Mouse (Mus musculus) gastrocnemius, adult 8-10 months (tissue): ENCODE measurements at regions not wholly inside any gene's neighbourhood (a gene's known extent, or its start where the extent isn't known, plus 50 kb on each side); places are given as distances from the start of the nearest gene placed in this dataset.

Source experiments
- DNase-seq, 2 experiments: peaks; one replicate each; pipeline ENCODE4 v3.0.0; 2022; ENCODE audit warnings: low spot score in 2 of 2

- no peak for DNase-seq
Observed at GRCm38 (mm10) chr10:9569277-9569676, 105.7 kb downstream of the Samd5 start.

DNA sequence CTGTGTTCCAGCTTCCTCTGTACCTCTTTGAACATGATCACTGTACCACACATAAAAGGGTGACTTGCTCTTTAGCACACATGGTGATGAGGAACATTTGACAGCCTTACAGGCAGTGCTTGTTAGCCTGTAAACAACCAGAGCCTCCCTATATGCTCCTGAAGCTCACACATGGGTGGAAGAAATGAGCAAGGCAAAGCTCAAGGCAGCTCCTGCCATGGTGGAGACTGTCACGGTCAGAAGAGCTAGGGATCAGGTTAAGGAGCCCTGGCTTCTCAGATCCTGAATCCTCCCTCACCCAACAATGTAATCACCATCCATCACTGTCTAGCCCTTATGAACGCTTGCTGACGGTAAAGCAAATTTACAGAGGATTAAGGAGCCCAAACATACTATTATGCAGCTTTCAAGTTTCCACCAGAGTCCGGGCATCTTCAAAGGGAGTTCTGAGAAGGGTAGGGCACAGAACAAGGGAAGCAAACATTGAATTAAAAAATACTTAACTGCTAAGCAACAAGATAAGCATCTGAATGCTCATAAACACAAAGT lies 117.4 kb downstream of the Samd5 start:
- no peak for DNase-seq

- no peak for DNase-seq
Observed at GRCm38 (mm10) chr10:9557092-9557491, 117.9 kb downstream of the Samd5 start.

DNA sequence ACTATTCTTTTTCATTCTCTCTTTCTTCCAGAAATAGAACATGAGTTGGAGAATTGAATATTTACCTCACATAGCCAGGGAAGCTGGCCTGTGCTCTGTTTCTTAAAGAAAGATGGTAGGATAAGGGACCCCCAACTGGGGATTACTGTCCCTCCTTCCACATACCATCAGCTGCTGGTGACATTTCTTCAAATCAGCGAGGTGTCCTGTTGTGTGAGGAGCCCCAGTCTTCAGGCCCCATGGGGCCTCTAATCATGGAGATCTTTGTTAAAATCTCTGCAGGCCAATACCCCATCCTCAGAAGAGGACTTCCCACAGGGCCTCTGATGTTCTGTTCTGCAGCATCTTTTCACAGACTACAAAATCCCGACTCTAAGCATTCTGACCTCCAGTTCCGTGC lies 121.1 kb downstream of the Samd5 start:
- no peak for DNase-seq

DNA sequence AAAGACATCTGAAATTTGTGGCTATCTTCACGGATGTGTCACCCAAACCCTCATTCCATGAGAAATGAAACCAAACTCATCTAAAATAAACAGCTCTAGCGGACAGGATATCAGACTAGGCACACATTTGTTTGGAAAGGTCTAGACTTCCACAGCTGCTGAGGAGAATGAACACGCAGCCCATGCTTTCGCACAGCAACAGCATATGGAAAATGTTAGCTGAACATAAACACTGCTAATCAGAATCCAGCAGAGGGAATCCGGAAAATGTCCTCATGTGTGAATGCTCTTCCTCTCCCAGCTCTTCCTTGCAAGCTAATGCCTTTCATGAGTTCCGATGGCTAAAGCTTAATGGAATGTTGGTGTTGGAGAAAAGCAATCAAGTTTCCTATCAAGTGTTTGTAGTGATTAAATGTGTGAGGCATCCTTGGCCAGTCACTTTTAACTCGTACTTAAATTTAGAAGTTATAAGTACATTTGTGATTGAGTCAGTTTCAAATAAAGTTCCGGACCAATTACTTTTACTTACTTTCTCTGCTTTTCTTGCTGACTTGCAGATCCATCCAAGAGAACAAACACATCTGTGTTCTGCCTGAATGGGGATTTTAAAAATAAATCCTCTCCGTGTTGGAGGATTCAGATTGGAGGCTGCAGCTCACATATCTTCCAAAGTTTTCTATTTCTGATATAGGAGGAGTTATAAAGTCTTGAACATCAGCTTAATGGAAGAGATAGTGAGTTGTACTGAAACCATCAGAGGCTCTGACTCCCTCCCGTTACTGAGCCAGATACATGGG lies 124.9 kb downstream of the Samd5 start:
- no peak for DNase-seq

DNA sequence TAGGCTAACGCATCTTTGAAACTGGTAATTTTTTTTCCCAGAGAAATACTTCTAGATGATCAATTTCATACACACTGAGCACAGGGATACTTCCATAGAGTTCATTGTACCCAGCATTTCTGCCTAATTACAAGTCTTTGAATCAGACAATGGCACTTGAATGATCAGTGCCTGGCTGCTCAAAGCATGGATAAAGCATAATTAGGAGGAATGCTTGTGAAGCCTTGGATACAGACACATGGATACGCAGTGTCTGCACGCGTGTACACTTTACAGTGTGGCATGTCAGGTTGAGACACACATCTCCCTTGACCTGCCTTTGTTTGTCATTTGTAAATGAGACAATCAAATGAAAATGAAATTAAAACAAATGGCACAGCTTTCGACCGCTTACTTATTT lies 129.2 kb downstream of the Samd5 start:
- no peak for DNase-seq

DNA sequence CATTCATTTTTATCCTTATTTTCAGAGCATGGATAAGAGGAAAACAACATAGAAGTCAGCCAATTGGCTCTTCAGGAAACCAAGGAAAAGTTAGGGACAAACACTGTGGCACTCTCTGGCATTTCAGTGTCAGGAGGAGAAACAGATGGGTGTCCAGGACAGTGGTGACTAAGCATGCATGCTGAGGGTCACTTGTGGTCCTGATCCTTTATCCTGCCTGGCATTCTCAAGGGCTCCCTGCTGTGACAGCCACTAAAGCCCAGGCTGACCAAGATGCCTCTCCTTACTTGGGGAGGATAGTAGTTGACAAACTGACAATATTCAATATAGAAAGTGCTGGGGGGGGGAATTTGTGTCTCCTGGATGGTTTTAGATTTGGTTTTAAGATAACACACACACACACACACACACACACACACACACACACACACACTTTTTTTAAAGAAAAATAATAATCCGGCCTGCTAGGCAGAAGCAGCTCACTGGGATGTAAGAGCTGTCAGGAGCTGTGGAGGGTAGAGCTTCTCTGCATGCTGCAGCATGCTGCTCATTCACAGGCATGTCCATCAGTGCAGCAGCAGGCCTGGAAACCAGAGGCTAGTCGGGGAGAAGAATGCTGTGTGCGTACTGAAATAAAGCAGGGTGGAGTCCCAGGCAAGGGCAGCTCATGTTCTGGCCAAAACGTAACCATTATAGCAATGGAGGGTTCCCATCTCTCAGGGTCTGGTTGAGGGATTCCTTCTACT lies 130.8 kb downstream of the Samd5 start:
- no peak for DNase-seq

DNA sequence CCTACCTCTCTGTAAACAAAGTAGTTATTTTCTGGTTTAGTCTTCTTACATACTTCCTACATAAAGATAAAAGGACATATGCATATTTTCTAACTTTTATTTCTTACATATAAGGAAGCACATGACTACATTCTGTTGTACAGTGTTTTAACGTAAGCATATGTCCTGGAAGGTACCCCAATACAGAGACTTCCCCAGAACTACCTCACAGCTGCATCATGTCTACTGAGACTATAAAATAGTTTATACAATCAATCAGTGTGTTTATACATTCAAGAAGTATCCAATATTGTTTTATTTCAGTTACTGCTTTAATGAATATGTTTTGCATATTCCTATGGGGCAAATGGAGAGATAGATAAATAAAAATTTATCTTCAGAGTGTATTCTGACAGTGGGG lies 133.4 kb downstream of the Samd5 start:
- no peak for DNase-seq

DNA sequence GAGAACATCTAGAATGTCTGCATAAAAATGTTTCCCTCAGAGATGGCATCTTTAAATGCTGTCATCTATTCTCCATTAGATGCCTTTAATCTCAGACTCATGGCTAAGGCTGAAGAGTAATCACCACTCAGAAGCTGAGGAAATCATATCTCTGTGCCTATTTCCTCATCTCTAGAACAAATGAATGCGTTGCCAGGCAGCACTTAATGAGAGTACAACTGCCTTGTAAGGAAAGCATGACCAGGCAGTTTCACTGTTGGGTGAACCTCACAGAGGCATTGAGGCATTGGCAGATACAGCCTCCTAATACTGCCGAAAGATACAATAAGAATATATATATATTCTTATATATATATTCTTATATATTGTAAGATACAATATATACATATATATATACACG lies 137.3 kb downstream of the Samd5 start:
- no peak for DNase-seq

DNA sequence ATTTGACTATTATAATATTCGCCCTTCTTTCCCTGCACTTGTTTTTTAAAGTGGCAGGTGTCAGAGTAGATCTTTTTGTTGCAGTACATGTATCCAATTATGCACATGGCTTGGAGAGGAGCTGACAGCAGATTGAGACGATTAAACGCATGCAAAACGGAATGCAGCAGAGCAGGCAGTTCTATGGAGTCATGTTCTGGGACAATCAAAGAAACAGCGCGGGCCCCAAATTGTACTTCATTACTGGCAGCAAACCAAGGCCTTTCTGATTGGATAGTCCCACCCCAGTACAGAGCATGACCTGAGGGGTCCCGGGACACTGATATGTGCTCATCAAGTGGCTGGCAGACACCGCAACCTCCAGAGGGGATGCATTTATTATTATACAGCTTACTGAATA lies 140.5 kb downstream of the Samd5 start:
- DNase-seq, result no peak

DNA sequence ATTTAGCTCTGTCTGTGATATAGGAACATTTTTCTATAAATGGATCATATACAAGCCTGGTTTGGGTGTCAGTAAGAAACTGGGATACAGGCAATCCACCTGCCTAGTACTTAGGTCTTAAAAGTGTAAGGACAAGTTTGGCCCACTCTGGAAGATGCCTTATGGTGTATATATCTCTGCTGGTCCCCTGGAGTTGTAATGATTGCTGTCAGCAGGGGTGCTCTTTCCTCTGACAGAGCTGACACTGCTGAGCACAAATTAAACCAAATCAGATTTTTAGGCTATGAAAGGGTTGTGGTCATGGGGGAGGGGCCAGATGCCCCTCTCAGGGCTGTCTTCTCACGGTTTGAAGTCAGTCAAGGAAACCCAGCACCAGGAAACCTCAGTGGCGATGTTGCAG lies 141.7 kb downstream of the Samd5 start:
- no peak for DNase-seq

DNA sequence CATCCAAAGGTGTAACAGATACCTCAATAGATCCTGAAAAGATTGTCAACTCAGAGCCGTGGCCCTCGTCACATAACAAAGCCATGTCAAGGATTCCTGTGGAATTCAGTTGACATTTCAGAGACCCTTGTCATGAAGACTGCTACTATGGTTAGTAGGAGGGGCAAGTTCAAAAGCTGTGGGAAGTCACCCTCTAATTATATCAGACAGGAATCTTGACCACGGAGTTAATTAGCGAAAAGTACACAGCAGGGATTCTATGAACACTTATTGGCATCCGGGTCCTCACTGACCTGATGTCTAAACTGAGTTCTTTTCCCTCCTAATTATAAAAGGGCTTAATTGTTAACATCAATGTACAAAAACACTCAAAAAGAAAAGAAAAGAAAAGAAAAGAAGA lies 143.1 kb downstream of the Samd5 start:
- no peak for DNase-seq

DNA sequence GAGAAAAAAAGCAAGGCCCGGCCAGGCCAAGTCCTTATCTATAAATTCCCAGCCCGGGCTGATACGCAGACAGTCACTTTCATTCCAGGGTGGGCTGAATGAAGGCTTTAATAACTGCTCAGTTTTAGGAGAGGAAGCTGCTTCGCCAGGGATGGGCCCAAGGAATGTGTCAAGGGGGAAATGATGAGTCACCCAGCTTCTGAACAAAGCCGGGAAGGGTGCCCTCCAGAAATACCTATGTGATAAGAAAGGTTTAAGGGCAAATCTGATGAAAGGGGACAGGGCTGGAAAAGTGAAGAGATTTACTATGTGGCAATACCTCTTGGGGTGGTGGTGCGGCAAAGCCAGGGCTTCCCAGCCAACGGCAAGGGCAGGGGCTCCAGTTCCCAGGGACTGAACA lies 145.6 kb downstream of the Samd5 start:
- no peak for DNase-seq

GRCm38 (mm10) chr10:9528066-9528465 lies 146.9 kb downstream of the Samd5 start:
- no peak for DNase-seq

DNA sequence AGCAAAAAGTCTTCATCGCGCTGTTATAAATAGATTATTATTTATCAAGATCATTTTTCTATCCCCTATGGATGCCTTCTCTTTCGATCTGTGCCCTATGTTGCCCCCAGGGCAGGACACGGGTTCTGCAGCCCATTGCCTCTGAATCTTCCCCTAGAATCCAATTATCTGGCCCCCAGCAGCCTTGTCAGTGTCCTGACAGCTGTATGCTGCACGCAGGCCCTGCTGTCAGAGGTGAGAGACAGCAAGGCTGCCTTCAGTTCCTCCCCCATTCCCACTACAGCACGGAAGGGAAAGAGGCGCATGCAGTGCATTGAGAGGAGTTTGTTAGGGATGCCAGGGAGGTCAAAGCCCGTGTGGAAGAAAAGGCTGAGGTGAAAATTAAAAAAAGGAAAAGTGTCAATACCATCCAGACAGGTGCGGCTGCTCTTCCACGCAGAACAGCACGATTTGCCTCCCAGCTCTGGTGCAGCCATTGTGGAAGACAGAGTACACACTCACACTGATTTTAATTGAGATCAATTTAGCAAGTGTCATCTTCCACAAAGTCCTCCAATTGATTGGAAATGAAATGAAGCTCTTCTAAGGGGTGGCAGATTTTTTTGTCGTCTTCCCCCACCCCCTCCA lies 165.1 kb downstream of the Samd5 start:
- DNase-seq, result no peak

DNA sequence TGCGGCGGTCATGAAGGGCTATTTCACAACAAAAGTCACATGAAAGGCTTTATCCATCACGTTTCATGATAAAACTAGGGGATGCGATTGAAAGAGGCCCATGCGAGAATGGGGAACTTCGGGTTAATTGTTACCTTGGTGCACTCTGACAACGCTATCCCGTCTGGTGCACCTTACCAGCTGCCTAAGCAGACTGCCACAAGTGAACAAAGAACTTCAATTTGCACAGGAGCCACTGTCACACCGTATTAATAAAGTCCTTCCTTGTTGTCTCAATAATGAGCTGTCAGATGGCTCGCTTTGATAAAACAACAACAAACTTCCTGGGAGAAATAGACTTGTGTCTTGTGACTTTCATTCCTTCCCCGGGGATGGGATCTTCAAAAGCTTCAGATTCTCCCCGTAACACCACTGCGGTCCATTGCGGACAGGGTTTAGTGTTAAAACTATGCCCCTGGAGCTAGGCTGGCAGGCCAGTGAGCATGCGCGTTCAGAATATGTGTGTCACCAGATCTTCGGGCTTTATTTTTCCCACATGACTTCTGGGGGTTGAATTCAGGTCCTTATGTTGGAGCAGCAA lies 165.8 kb downstream of the Samd5 start:
- DNase-seq, result no peak

GRCm38 (mm10) chr10:9503569-9504493 lies 171.2 kb downstream of the Samd5 start:
- DNase-seq, result no peak

DNA sequence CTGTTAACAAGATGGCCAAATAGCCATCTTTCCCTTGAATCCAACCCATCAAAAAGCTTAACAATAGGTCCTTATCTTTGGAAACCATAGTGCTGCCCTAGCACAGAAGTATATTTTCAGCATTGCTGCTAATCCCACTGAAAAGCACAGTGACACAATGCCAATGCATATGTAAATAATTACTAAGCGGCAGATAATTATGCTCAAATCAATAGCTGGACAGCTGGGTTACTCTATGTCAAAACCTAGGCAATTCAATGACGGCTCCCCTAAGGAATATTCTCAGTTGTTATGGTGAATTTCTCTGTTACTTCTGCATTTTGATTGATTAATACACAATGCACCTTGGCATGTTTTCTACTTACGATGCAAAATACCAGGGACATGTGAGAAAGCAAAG lies 176.5 kb downstream of the Samd5 start:
- DNase-seq, result no peak

- DNase-seq, result no peak
Observed at GRCm38 (mm10) chr10:9497021-9497420, 178.0 kb downstream of the Samd5 start.

- DNase-seq, result no peak
Observed at GRCm38 (mm10) chr10:9495143-9495651, 179.8 kb downstream of the Samd5 start.

GRCm38 (mm10) chr10:9490416-9490815 lies 184.6 kb downstream of the Samd5 start:
- DNase-seq, result no peak
